Mouse (Mus musculus) neural tube, embryonic 15.5 days (tissue): ENCODE data around the gene Tmem43. TPM values are rescaled to one million over a fixed set of nuclear protein-coding genes. Genes with fewer than 3 reads are reported as not detected.

Experiments used
- ATAC-seq: fragments of 200-750 bp; cut with Nextera tagmentation; 2 replicates; pipeline ENCODE4 v1.8.0; 2017; ENCODE audit warnings: mild to moderate bottlenecking, moderate TSS enrichment, moderate library complexity; ENCODE audit not compliant: low FRiP score
- H3K27ac ChIP-seq: fragments of 300-500 bp; sonication (generic); replicated peaks from 2 replicates; pipeline ENCODE4 v1.5.1; 2015; ENCODE audit warnings: mild to moderate bottlenecking, inconsistent platforms
- H3K27me3 ChIP-seq: fragments of 300-500 bp; sonication (generic); replicated peaks from 2 replicates; pipeline ENCODE4 v1.6.1; 2015; ENCODE audit warnings: inconsistent platforms
- H3K36me3 ChIP-seq: fragments of 300-500 bp; sonication (generic); 2 replicates; pipeline ENCODE4 v1.6.1; 2015; ENCODE audit warnings: inconsistent platforms
- H3K4me1 ChIP-seq: fragments of 300-500 bp; sonication (generic); 2 replicates; pipeline ENCODE4 v1.6.1; 2015; ENCODE audit warnings: inconsistent platforms
- H3K4me2 ChIP-seq: fragments of 300-500 bp; sonication (generic); 2 replicates; pipeline ENCODE4 v1.6.1; 2015; ENCODE audit warnings: inconsistent platforms, mild to moderate bottlenecking, moderate library complexity
- H3K4me3 ChIP-seq: fragments of 300-500 bp; sonication (generic); replicated peaks from 2 replicates; pipeline ENCODE4 v1.5.1; 2015; ENCODE audit warnings: mild to moderate bottlenecking, inconsistent platforms
- H3K9ac ChIP-seq: fragments of 300-500 bp; sonication (generic); replicated peaks from 2 replicates; pipeline ENCODE4 v1.6.1; 2015; ENCODE audit warnings: mild to moderate bottlenecking, inconsistent platforms
- H3K9me3 ChIP-seq: fragments of 300-500 bp; sonication (generic); replicated peaks from 2 replicates; pipeline ENCODE4 v1.6.1; 2016; ENCODE audit warnings: inconsistent platforms
- WGBS: fragments of 180-500 bp; shearing (Covaris S2); methylation state at CpG from one replicate; pipeline ENCODE4 v1.1.7; 2015; ENCODE audit warnings: mixed read lengths; 5-methylcytosine and 5-hydroxymethylcytosine counted together
- polyA plus RNA-seq: library from polyadenylated mRNA; unstranded; fragments of >200 nt; fragmentation: Nextera tagmentation; extraction: Ambion mirVana; gene quantifications from 2 replicates; pipeline ENCODE4 v1.2.1, GENCODE M21; 2015

Tmem43 gene
- polyA plus RNA-seq, 1 experiment from 2014 or later, result 41.8 TPM

DNA sequence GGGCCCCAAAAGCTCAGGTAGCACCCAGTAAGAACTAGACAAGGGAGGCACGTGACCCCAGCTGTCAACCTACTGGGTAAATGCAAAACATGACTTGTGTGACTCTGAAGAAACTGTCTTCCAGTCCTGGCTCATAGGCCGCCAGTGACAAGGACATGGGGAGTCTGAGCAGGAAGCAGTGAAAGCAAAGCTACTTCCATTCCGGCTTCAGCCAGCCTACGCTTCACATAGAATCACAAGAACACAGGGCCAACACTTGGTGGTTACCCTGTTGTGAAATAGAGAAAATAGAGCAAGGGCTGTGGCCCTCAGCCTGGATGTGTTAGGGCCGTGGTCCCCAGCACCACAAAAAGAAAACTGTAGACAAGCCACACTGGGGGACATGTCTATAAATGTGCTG, 49.3 kb downstream of the Tmem43 start:
- Histone ChIP-seq H3K27me3 (no peaks in the 10 kb centered on the region), H3K4me3 (no peak overlapping the region), H3K27ac (no peak overlapping the region), H3K4me1 (peaks cover 4% of the 10 kb centered on the region; the same call in 1 of the 2 replicates), H3K4me2 (no peak overlapping the region), H3K9ac (no peak overlapping the region), H3K36me3 (peaks cover 70% of the 10 kb centered on the region), H3K9me3 (no peaks in the 10 kb centered on the region)
- ATAC-seq, result no peak
- 93% methylated on average over 5 of the region's 5 CpGs for WGBS

DNA sequence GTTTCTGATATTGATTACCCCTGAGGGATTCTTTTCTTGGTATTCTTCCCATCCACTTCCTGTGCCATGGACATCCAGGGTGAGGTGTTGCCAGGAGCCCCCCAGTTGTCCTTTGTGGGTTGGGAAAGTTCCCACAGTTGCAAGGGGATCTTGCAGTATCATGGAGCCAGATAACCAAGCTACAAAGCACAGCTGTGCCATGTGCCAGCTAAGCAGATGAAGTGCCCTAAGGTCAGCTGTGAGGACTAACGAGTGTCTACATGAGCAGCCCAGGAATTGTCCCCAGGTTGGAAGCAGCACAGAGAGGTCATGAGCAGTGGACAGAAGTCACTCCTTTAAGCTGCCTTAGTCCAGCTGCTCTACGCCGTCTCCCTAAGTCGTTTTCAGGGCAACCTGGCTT, 52.0 kb downstream of the Tmem43 start:
- Histone ChIP-seq H3K27ac (no peak overlapping the region), H3K4me3 (no peak overlapping the region), H3K4me1 (0 out of 2 replicates have a peak, but pooled peaks cover 4% of the 10 kb centered on the region), H3K9ac (no peak overlapping the region), H3K9me3 (no peaks in the 10 kb centered on the region), H3K36me3 (peaks cover 44% of the 10 kb centered on the region), H3K27me3 (no peaks in the 10 kb centered on the region), H3K4me2 (no peak overlapping the region)
- WGBS, result 93% methylated on average over 4 of the region's 4 CpGs
- ATAC-seq, result no peak

DNA sequence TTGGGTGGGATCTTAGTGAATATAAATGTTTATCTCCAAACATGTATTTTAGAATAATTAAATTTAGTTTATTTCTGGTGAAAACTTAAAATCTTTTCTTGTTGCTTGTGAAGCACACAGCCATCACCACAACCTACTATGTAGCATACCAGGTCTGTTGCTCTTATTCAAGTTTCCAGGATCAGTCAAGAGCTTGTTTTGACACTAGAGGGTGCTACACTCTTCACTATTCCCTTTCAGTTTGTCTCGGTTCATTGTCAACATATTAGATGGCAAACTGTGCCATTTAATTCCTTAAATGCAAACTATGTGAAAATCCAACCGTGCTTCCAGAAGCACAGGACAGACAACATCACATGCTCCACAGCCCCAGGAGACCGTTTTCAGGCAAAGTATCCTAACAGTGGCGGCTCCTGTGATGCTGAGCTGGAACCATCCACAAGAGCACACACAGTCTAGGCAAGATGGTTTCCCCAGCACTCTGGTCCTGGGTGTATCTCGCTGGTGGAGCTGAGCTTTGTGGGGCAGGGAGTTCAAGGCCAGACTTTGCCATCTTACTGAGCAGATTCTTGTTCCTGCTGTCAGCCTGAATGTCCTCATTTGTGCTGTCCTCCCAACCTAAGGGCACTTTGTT, 53.8 kb downstream of the Tmem43 start:
- WGBS, result 40% methylated on average over 5 of the region's 5 CpGs
- H3K4me1 ChIP-seq, result 0 out of 2 replicates have a peak, but pooled peaks cover 4% of the 10 kb centered on the region
- no peak overlapping the region for H3K9ac ChIP-seq
- H3K4me3 ChIP-seq, result no peak overlapping the region
- H3K27me3 ChIP-seq, result no peaks in the 10 kb centered on the region
- H3K9me3 ChIP-seq, result no peaks in the 10 kb centered on the region
- peaks cover 26% of the 10 kb centered on the region for H3K36me3 ChIP-seq
- no peak overlapping the region for H3K4me2 ChIP-seq
- peak; percentile 74 for ATAC-seq
- H3K27ac ChIP-seq, result no peak overlapping the region

DNA sequence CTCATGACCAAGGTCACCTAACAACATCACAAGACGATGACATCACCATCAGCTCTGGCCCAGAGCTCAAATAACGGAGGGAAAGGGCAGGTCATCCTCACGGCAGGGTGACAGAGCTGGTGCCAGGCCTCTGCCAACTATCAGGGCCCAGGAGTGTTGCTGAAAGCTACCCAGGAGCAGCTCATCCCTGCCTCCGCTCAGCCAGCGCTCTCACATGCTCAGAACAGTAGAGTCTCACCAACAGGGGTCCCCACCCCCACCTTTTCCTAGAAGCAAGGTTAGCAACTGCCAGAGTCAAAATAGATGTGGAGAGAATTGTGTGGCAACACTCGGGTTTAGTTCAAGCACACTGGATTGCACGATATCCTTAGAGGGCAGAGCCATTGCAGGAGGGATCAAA, 54.8 kb downstream of the Tmem43 start:
- no peak for ATAC-seq
- H3K4me2 ChIP-seq, result no peak overlapping the region
- WGBS, result 89% methylated on average over 7 of the region's 7 CpGs

DNA sequence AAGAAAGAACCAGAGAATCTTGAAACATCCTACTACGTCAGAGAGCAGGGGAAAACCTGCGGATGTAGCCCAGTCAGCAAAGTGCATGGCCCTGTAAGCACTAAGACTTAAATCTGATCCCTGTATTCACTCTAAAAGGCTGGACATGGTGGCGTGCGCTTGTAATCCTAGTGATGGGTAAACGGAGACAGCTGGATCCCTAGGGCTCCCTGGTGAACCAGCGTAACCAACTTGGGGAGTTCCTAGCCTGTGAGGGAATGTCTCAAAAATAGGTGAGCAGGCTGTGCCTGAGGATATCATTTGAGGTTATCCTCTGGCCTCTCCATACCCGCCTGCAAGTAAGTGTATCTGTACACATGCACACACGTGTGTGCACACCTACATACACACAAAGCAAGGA, 57.2 kb downstream of the Tmem43 start:
- Histone ChIP-seq H3K27me3 (no peaks in the 10 kb centered on the region), H3K4me1 (peaks cover 16% of the 10 kb centered on the region), H3K27ac (no peak overlapping the region), H3K4me3 (no peak overlapping the region), H3K4me2 (no peak overlapping the region), H3K9ac (no peak overlapping the region), H3K36me3 (no peaks in the 10 kb centered on the region), H3K9me3 (no peaks in the 10 kb centered on the region)
- ATAC-seq, result no peak
- WGBS, result 93% methylated on average over 8 of the region's 8 CpGs

More for the DNA sequence above, 54.8 kb downstream of the Tmem43 start:
- no peak overlapping the region for H3K9ac ChIP-seq
- peaks cover 8% of the 10 kb centered on the region for H3K4me1 ChIP-seq
- H3K36me3 ChIP-seq, result peaks cover 16% of the 10 kb centered on the region
- no peaks in the 10 kb centered on the region for H3K27me3 ChIP-seq
- no peak overlapping the region for H3K4me3 ChIP-seq
- H3K9me3 ChIP-seq, result no peaks in the 10 kb centered on the region
- H3K27ac ChIP-seq, result no peak overlapping the region

DNA sequence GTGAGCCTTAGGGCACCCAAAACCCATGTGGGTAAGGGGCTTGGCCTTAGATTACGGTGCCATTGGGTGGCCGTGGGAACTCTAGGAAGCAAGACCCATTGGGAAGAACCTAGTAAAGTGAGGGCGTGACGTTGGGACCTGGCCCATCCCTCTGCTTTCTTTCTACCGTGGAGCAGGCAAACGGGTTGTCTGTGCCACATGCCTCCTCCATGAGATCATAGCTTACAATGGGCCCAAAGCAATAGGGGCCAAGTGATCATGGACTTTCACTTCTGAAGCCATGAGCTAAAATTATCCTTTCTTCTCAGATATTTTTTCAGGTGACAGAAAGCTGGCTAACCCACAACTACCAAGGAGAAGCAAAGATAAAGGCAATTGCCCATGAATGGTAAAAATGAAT, 57.8 kb downstream of the Tmem43 start:
- Histone ChIP-seq H3K9me3 (no peaks in the 10 kb centered on the region), H3K4me3 (no peak overlapping the region), H3K4me2 (no peak overlapping the region), H3K27me3 (no peaks in the 10 kb centered on the region), H3K9ac (no peak overlapping the region), H3K27ac (no peak overlapping the region), H3K4me1 (peaks cover 16% of the 10 kb centered on the region), H3K36me3 (no peaks in the 10 kb centered on the region)
- ATAC-seq, result no peak
- WGBS, result 88% methylated on average over 6 of the region's 6 CpGs

DNA sequence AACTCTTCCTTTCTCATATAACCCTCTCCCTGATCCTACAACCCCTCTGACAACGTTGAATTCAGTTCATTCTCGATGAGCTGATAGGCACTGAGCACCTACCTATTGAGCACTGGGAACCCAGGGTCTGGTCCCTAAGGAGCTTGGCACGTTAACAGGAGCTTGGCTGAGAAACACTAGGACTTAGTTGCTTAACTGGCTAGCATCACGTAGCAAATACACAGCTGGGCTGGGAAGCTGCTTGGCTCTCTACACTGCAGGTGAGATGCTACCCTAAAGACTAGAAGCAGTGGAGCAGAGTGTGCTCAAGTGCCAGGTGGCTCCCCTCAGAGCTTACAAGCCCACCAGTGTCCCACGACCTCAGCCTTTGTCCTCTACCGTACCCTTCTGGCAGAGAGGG, 59.2 kb downstream of the Tmem43 start:
- Histone ChIP-seq H3K9me3 (no peaks in the 10 kb centered on the region), H3K4me3 (no peak overlapping the region), H3K27ac (no peak overlapping the region), H3K4me2 (no peak overlapping the region), H3K4me1 (peaks cover 12% of the 10 kb centered on the region), H3K9ac (no peak overlapping the region), H3K27me3 (no peaks in the 10 kb centered on the region), H3K36me3 (no peaks in the 10 kb centered on the region)
- 82% methylated on average over 6 of the region's 6 CpGs for WGBS
- no peak for ATAC-seq

DNA sequence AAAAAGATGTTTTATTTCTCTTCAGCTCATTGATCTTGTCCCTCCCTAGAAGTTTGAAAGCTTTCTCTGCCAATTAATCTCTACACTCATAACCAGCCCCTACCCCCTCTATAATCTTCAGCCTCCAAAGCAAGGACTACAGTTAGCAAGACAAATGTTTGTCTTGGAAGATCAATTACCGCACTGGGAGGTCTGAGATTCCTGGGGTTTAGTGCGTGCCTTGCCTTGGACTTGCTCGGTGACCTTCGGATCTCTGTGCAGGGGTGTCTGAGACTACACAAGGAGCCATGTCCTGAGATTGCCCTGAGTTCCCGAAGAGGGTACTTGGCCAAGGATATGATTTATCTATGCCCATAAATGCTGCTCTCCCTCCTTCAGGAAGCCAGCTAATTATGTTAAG, 59.9 kb downstream of the Tmem43 start:
- ATAC-seq, result no peak
- H3K36me3 ChIP-seq, result no peaks in the 10 kb centered on the region
- no peak overlapping the region for H3K27ac ChIP-seq
- H3K9ac ChIP-seq, result no peak overlapping the region
- H3K4me2 ChIP-seq, result no peak overlapping the region
- H3K4me3 ChIP-seq, result no peak overlapping the region
- WGBS, result 39% methylated on average over 5 of the region's 5 CpGs
- peaks cover 12% of the 10 kb centered on the region for H3K4me1 ChIP-seq
- H3K9me3 ChIP-seq, result no peaks in the 10 kb centered on the region
- H3K27me3 ChIP-seq, result no peaks in the 10 kb centered on the region

DNA sequence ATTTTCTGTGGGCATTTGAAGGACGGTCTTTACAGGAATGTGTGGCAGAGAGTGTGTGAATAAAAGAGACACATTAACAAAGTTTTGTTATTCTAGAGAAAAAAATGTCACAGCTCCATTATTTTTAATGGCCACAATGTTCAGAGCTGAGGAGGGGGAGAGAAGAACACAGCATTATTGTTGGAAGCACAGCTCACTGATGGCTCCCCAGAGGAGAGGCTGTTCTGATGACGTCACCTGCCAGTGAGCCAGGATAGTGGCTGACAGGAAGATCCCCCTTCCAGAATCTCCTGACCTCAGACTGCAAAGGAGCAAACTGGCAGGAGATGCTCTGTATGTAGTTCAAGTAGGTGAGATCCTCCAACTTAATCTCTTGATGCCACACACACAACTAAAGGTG, 60.3 kb downstream of the Tmem43 start:
- no peaks in the 10 kb centered on the region for H3K9me3 ChIP-seq
- H3K9ac ChIP-seq, result no peak overlapping the region
- no peaks in the 10 kb centered on the region for H3K27me3 ChIP-seq
- no peak overlapping the region for H3K27ac ChIP-seq
- H3K4me1 ChIP-seq, result peaks cover 12% of the 10 kb centered on the region
- H3K36me3 ChIP-seq, result no peaks in the 10 kb centered on the region
- H3K4me3 ChIP-seq, result no peak overlapping the region
- peak; percentile 59; the same call in 1 of the 2 replicates for ATAC-seq
- H3K4me2 ChIP-seq, result no peak overlapping the region
- 28% methylated on average over 2 of the region's 2 CpGs for WGBS

DNA sequence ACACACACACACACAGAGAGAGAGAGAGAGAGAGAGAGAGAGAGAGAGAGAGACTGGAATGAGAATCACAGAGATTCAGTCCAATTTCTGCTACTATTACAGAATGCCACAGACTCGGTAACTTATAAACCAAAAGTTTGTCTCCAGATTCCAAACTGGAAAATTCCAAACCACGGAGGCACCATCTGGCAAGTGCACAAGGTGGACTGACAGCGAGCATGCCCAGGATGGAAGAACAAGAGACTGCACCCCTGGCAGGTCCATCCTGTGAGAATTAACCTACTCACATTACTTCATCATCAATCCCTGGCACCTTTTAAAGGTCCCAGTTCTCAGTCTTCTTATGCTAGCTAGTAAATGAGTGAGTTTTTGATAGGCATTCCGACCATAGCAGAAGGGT, 60.8 kb downstream of the Tmem43 start:
- 83% methylated on average over 4 of the region's 4 CpGs for WGBS
- no peak overlapping the region for H3K4me3 ChIP-seq
- H3K36me3 ChIP-seq, result no peaks in the 10 kb centered on the region
- H3K9ac ChIP-seq, result no peak overlapping the region
- H3K27ac ChIP-seq, result no peak overlapping the region
- H3K4me2 ChIP-seq, result no peak overlapping the region
- H3K27me3 ChIP-seq, result no peaks in the 10 kb centered on the region
- ATAC-seq, result no peak
- peaks cover 12% of the 10 kb centered on the region for H3K4me1 ChIP-seq
- no peaks in the 10 kb centered on the region for H3K9me3 ChIP-seq

DNA sequence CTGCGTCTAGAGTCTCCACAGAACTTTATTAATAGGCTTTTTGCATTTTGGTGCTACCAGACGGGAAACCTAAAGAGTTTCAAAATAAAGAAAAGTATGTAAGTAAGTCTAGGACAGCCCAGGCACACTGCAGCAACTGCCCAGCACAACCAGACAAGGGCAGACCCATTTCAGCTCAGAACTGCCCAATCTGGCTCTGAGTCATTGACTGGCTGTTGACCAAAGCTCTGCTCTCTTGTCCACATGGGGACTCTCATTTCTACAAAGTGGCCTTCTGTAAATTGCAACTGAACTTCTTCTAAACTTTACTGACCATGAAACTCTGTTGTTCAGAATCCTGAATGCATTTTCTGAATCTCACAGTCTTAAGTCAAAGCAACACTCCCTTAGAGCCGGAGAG, 61.7 kb downstream of the Tmem43 start:
- Histone ChIP-seq H3K27me3 (no peaks in the 10 kb centered on the region), H3K4me3 (no peak overlapping the region), H3K4me2 (no peak overlapping the region), H3K9ac (no peak overlapping the region), H3K27ac (no peak overlapping the region), H3K36me3 (no peaks in the 10 kb centered on the region), H3K4me1 (peaks cover 12% of the 10 kb centered on the region), H3K9me3 (no peaks in the 10 kb centered on the region)
- WGBS, result 74% methylated on average over 3 of the region's 3 CpGs
- ATAC-seq, result no peak

DNA sequence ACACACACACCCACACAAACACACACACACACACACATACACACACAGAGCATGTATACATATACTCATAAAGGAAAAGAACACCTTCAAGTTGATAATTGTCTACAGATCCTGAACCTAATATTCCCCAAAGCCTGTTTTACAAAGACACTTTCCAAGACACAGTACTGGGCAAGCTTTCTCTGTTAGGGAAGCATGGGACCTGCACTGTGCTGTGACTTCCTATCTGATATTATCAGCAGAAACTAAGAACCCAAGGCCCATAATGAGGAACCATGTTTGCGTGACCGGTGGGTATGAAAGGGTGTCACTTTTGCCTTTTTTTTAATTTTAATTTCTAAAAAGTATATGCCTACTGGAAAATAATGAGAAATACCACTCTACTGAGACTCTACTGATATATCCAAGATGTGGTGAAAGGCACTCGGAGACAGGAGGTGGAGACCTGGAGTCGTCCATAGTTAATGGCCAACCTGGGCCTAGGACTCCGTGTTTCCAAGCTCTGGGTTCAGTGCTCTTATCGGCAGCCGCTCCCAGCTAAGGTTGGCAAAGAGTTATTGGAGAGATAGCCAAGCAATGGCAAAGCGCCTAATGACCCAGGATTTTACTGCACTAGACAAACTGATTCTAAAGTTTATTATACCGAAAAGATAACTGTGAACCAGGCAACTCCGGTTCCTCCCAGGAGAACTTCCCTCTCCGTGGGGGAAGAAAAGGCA, 62.7 kb downstream of the Tmem43 start:
- no peaks in the 10 kb centered on the region for H3K27me3 ChIP-seq
- no peak overlapping the region for H3K4me3 ChIP-seq
- no peak overlapping the region for H3K9ac ChIP-seq
- no peak for ATAC-seq
- peaks cover 12% of the 10 kb centered on the region for H3K4me1 ChIP-seq
- no peak overlapping the region for H3K4me2 ChIP-seq
- no peaks in the 10 kb centered on the region for H3K9me3 ChIP-seq
- no peaks in the 10 kb centered on the region for H3K36me3 ChIP-seq
- WGBS, result 86% methylated on average over 11 of the region's 11 CpGs
- no peak overlapping the region for H3K27ac ChIP-seq
